Mouse (Mus musculus) liver, embryonic 16.5 days (tissue): ENCODE measurements at regions not wholly inside any gene's neighbourhood (a gene's known extent, or its start where the extent isn't known, plus 50 kb on each side); places are given as distances from the start of the nearest gene placed in this dataset. TPM values are rescaled to one million over a fixed set of nuclear protein-coding genes. Genes with fewer than 3 reads are reported as not detected.

Source experiments
- ATAC-seq: fragments of 200-750 bp; cut with Nextera tagmentation; 2 replicates; pipeline ENCODE4 v1.8.0; 2017; ENCODE audit warnings: low read depth, mild to moderate bottlenecking, moderate number of reproducible peaks, moderate library complexity
- H3K27ac ChIP-seq: fragments of 300-500 bp; sonication (generic); 2 replicates; pipeline ENCODE4 v1.5.1; 2014; ENCODE audit warnings: mild to moderate bottlenecking, low read length
- H3K27me3 ChIP-seq: fragments of 300-500 bp; sonication (generic); 2 replicates; pipeline ENCODE4 v1.6.1; 2014; ENCODE audit warnings: low read depth, low read length, mixed read lengths; ENCODE audit not compliant: control insufficient read depth, insufficient read depth
- H3K36me3 ChIP-seq: fragments of 300-500 bp; sonication (generic); 2 replicates; pipeline ENCODE4 v1.6.1; 2014; ENCODE audit warnings: mild to moderate bottlenecking; ENCODE audit not compliant: control insufficient read depth, insufficient read depth
- H3K4me1 ChIP-seq: fragments of 300-500 bp; sonication (generic); 2 replicates; pipeline ENCODE4 v1.6.1; 2014; ENCODE audit warnings: low read depth, low read length, mixed read lengths; ENCODE audit not compliant: control insufficient read depth
- H3K4me2 ChIP-seq: fragments of 300-500 bp; sonication (generic); 2 replicates; pipeline ENCODE4 v1.6.1; 2014; ENCODE audit warnings: low read depth, low read length, mixed read lengths
- H3K4me3 ChIP-seq: fragments of 300-500 bp; sonication (generic); 2 replicates; pipeline ENCODE4 v1.5.1; 2014; ENCODE audit warnings: low read depth, mild to moderate bottlenecking, low read length
- H3K9ac ChIP-seq: fragments of 300-500 bp; sonication (generic); 2 replicates; pipeline ENCODE4 v1.6.1; 2014; ENCODE audit warnings: low read depth, low read length
- H3K9me3 ChIP-seq: fragments of 300-500 bp; sonication (generic); replicated peaks from 2 replicates; pipeline ENCODE4 v1.6.1; 2016; ENCODE audit warnings: low read length; ENCODE audit not compliant: control insufficient read depth
- WGBS: fragments of 180-500 bp; shearing (Covaris S2); extraction: QIAGEN DNeasy Blood & Tissue Kit; methylation state at CpG from one replicate; pipeline ENCODE4 v1.1.7; 2014; ENCODE audit not compliant: insufficient replicate concordance; 5-methylcytosine and 5-hydroxymethylcytosine counted together
- microRNA-seq: library from miRNA; unstranded; fragments of <30 nt; microRNA quantifications from one replicate; pipeline ENCODE4, GENCODE M21; 2016

DNA sequence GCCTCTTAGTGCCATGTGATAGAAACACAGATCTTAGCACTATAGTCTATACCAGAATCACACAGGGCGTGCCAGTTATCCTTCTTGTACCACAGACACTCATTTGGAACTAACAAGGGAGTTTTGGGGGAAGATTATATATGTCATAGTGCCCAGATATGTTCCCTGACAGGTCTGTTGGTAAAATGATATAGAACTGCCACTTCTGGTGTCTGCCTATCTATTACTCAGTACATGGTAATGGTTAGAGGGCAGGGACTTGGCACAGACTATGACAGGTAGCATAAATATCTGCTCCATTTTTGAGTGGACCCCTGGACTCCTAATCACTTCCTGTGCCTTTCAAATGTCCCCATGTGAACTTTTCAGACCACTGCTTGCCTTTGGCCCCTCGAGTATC lies 63.8 kb upstream of the Tnp1 start:
- Histone ChIP-seq H3K4me1 (no peaks in the 10 kb centered on the region), H3K27me3 (no peaks in the 10 kb centered on the region), H3K9me3 (no peaks in the 10 kb centered on the region), H3K4me2 (no peak overlapping the region), H3K9ac (no peak overlapping the region), H3K36me3 (no peaks in the 10 kb centered on the region), H3K27ac (no peak overlapping the region), H3K4me3 (no peak overlapping the region)
- ATAC-seq = peak; percentile 19; the same call in 1 of the 2 replicates
- WGBS = 62% methylated on average over 2 of the region's 2 CpGs

DNA sequence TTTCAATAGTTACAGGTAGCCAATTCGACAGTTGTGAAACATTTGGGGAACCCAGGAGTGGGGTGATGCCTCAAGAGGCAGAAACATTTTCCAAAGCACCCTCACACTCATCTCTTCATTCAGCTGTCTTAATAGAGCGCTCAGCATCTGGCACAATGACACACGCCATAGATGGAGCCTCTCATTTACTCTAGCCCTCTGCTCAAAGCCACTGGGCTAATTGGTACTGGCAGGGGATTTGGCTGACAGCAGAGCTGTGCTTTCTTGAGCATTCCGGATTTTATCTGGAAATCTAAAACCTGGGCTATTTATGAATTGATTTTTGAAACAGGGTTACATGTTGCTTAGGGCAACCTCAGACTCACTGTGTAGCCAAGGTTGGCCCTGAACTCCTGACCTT lies 61.4 kb upstream of the Tnp1 start:
- H3K27me3 ChIP-seq = no peaks in the 10 kb centered on the region
- WGBS = 66% methylated on average over 4 of the region's 4 CpGs
- H3K36me3 ChIP-seq = no peaks in the 10 kb centered on the region
- no peak overlapping the region for H3K9ac ChIP-seq
- H3K4me2 ChIP-seq = no peak overlapping the region
- no peak overlapping the region for H3K4me3 ChIP-seq
- no peak for ATAC-seq
- H3K4me1 ChIP-seq = peaks cover 11% of the 10 kb centered on the region
- H3K27ac ChIP-seq = no peak overlapping the region
- H3K9me3 ChIP-seq = no peaks in the 10 kb centered on the region

DNA sequence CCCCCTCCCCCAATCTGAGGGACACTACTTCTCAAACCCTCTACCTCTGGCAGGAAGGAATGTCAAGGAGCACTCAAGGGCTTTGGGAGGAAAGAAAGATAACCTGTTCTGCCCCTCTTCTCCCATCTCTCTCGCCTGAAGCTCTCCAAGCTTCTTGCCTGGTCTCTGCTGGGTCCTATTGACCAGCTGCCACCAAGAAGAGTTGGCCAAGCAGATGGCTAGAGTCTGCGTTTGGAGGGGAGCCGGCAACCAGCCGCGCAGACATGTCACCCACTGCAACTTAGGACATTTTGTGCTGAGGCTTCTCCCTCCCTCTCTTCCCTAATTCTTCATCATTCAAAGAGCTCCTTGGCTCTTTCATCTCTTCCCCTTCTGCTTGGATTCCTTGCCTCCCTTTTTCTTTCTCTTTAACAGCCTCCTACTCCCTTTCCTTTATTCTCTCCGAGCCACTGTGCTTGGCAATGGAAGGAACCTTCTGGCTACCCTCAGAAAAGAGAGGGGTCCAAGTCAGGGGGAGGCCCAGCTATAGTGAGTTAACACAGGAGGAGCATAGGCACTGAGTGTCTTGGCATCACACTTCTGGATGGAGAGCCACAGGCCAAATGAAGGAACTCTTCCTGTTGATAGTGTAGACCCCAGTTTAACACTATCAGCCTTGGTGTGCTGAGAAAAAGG lies 60.1 kb upstream of the Tnp1 start:
- Histone ChIP-seq H3K4me2 (no peak overlapping the region), H3K9ac (no peak overlapping the region), H3K36me3 (no peaks in the 10 kb centered on the region), H3K27me3 (no peaks in the 10 kb centered on the region), H3K27ac (no peak overlapping the region), H3K4me3 (no peak overlapping the region), H3K4me1 (peaks cover 17% of the 10 kb centered on the region), H3K9me3 (no peaks in the 10 kb centered on the region)
- WGBS = 72% methylated on average over 6 of the region's 6 CpGs
- no peak for ATAC-seq

DNA sequence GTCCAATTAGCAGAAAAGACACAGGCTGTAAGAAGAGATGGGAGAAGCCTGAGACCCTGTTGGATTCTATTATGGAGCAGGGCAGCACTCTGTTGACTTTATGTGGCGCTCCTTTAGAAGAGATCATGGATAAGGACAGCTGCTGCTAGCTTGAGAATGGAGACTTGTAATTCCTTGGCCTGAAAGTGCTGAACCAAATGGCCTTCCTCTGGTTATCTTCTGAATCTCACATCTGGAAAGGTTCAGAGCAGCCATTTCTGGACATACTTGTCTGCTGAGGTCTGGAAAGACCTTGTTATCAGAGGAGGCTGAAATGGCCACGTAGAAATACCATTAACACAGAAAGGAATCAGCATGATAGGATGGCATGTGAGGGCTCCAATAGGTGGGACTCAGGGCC lies 59.5 kb upstream of the Tnp1 start:
- WGBS = 60% methylated on average over 2 of the region's 2 CpGs
- no peaks in the 10 kb centered on the region for H3K27me3 ChIP-seq
- peaks cover 22% of the 10 kb centered on the region for H3K4me1 ChIP-seq
- H3K9ac ChIP-seq = no peak overlapping the region
- no peak for ATAC-seq
- H3K36me3 ChIP-seq = no peaks in the 10 kb centered on the region
- no peak overlapping the region for H3K27ac ChIP-seq
- no peaks in the 10 kb centered on the region for H3K9me3 ChIP-seq
- H3K4me2 ChIP-seq = no peak overlapping the region
- H3K4me3 ChIP-seq = no peak overlapping the region

DNA sequence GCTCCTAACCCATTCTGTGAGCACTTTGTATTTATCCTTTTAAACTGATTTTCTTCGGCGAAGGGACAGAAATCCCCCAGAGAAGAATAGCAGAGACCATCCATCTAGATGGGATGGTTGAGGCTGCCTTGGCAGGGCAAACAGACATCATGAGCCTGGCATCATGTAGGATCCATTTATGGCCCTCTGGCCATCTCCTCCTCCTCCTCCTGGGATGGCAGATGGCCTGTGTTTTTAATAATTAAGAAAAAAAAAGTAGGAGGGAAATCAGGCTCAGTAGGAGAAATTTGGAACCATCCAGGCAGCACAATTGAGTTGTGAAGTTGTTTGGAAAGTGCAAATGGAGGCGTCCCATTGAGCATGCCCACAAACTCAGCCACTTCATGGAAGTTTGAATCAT lies 58.8 kb upstream of the Tnp1 start:
- Histone ChIP-seq H3K4me3 (no peak overlapping the region), H3K36me3 (no peaks in the 10 kb centered on the region), H3K9me3 (no peaks in the 10 kb centered on the region), H3K4me2 (no peak overlapping the region), H3K27me3 (no peaks in the 10 kb centered on the region), H3K4me1 (peaks cover 23% of the 10 kb centered on the region), H3K27ac (no peak overlapping the region), H3K9ac (no peak overlapping the region)
- 68% methylated on average over 3 of the region's 3 CpGs for whole genome bisulfite sequencing
- no peak for ATAC-seq

DNA sequence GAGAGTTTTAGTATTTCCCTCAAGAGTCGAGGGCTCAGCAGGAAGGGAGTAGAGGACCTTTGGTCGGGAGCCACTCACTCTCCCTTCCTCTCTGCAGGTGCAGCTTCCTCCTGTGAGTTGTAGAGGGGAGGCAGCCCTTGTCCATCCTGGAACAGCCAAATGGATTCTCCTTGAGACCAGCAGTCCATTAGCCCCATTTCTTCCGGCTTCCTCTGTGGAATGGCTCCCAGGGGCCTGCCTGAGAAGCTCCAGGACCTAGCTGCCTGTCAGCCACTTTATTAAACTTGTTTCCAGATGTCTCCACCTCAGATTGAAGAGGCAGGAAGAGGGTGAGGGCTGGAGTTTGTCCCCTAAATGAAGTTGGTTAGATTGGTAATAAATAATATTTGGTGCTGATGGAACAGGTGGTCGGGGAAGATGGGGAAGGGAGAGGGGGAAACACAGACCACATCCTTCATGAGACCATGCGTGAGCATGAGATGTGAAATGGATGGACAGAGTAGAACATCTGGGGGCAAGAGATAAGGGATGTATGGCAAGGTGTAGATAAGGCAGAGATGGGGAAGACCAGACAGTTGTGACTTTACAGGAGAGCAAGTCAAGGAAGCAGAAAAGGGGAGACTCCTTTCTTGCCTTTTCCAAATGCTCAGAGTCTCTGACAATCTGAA lies 56.7 kb upstream of the Tnp1 start:
- Histone ChIP-seq H3K4me1 (peaks cover 23% of the 10 kb centered on the region), H3K4me3 (no peak overlapping the region), H3K9me3 (no peaks in the 10 kb centered on the region), H3K27me3 (no peaks in the 10 kb centered on the region), H3K27ac (peak overlapping the region; percentile 80), H3K36me3 (no peaks in the 10 kb centered on the region), H3K9ac (peak overlapping the region; percentile 46), H3K4me2 (peak overlapping the region; percentile 49)
- 26% methylated on average over 5 of the region's 5 CpGs for WGBS
- ATAC-seq = peak; percentile 100

DNA sequence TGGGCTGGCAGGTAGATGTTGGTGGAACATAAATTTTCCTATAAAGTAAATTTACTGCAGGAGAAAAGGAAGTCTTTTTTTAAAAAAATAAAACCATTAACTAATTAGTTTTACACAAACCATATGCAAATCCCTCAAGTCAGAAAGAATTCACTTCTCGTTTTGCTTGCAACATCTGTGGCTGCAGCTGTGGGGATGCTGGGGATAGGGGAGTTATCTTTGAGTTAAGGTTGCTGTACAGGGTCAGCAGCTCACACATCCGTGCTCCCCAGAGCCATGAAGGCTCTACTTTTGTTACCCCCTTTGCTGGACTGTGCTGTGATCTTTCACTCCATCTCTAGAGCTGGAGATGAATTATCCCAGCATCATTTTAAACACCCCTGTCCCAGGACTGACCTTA lies 54.4 kb upstream of the Tnp1 start:
- Histone ChIP-seq H3K4me3 (no peak overlapping the region), H3K27me3 (no peaks in the 10 kb centered on the region), H3K36me3 (no peaks in the 10 kb centered on the region), H3K9me3 (no peaks in the 10 kb centered on the region), H3K4me2 (no peak overlapping the region), H3K9ac (no peak overlapping the region), H3K4me1 (peaks cover 23% of the 10 kb centered on the region), H3K27ac (no peak overlapping the region)
- ATAC-seq = no peak
- WGBS = 29% methylated on average over 2 of the region's 2 CpGs

Small RNAs in the stretch of these regions (microRNA-seq; reads per million reads assigned to microRNA genes)
- not detected for gene Mir6351
